In genomic region chr13:34934931-34935644, GRCm38 (mm10) we compare ENCODE assay signal across 25 mouse cellular contexts. TPM values are rescaled to one million over a fixed set of nuclear protein-coding genes. Genes with fewer than 3 reads are reported as not detected.
DNase-seq lines count a peak whose midpoint lies in the region; ATAC-seq lines count a peak whose summit lies in the region.
"Had no signal": no experiment of that assay in that cellular context is flagged by ENCODE, and none has a peak within 500 bp of the region (broad histone marks: within the 10 kb centered on the region; RNA-seq: fewer than 3 reads in every experiment).

No protein-coding gene starts in this region.

- DNase-seq in layer of hippocampus, adult 11-12 months (ENCODE audit: low spot score): peak; percentile 29
- no peak for DNase-seq in layer of hippocampus, adult 9-11 months
- DNase-seq in midbrain, embryonic 14.5 days: peak; percentile 28
- DNase-seq in midbrain, embryonic 10.5 days (ENCODE audit: low spot score): no peak
- peak; percentile 39 for DNase-seq in brain, embryonic 18.5 days (ENCODE audit: low read depth, low spot score)
- DNase-seq in right cerebral cortex, postnatal 10 days (ENCODE audit: low spot score in 2 of 2): peak; percentile 47 to 58
- DNase-seq in kidney, postnatal 14 days: no peak
- DNase-seq: adrenal gland, adult 8-10 months; cerebellum, adult 11-12 months; cerebellum, postnatal 25 days; gastrocnemius, adult 2 months; heart, postnatal 10 days; kidney, adult 9 months; kidney, postnatal 36 days; liver, embryonic 13.5 days; spleen, adult 18-20 months; thymus, adult 18-20 months; thymus, postnatal 4 days had no signal

- no peak for ATAC-seq in midbrain, embryonic 14.5 days (ENCODE audit: low FRiP score, low TSS enrichment)

- no peaks in the 10 kb centered on the region for H3K36me3 ChIP-seq in midbrain, embryonic 14.5 days (ENCODE audit: control insufficient read depth, insufficient read depth, low read length)
- H3K36me3 ChIP-seq in midbrain, embryonic 10.5 days: no peaks in the 10 kb centered on the region
- H3K36me3 ChIP-seq: hindbrain, embryonic 13.5 days; limb, embryonic 12.5 days; liver, embryonic 13.5 days; lung, embryonic 15.5 days; midbrain, embryonic 12.5 days had no signal

- no peak overlapping the region for H3K4me2 ChIP-seq in midbrain, embryonic 14.5 days (ENCODE audit: low read length)
- H3K4me2 ChIP-seq: heart, embryonic 11.5 days; hindbrain, embryonic 13.5 days; limb, embryonic 12.5 days; liver, embryonic 13.5 days; lung, embryonic 15.5 days; midbrain, embryonic 12.5 days had no signal

- no peak overlapping the region for H3K4me3 ChIP-seq in midbrain, embryonic 14.5 days (replicated peaks; ENCODE audit: low read depth, low read length)
- H3K4me3 ChIP-seq in midbrain, embryonic 10.5 days: no peak overlapping the region
- H3K4me3 ChIP-seq: gastrocnemius, adult 2 months; hindbrain, embryonic 13.5 days; limb, embryonic 12.5 days; liver, embryonic 13.5 days; lung, embryonic 15.5 days; midbrain, embryonic 12.5 days; myocyte had no signal

- WGBS in midbrain, embryonic 14.5 days: 80% methylated on average over 10 of the region's 10 CpGs
- WGBS in midbrain, embryonic 10.5 days: 88% methylated on average over 10 of the region's 10 CpGs

- H3K27ac ChIP-seq in midbrain, embryonic 14.5 days (replicated peaks; ENCODE audit: low read depth, low read length): no peak overlapping the region
- no peak overlapping the region for H3K27ac ChIP-seq in midbrain, embryonic 10.5 days (replicated peaks)
- H3K27ac ChIP-seq: gastrocnemius, adult 2 months; hindbrain, embryonic 13.5 days; limb, embryonic 12.5 days; liver, embryonic 13.5 days; lung, embryonic 15.5 days; midbrain, embryonic 12.5 days had no signal

- H3K9ac ChIP-seq in midbrain, embryonic 14.5 days (replicated peaks; ENCODE audit: low read length): no peak overlapping the region
- H3K9ac ChIP-seq: hindbrain, embryonic 13.5 days; limb, embryonic 12.5 days; liver, embryonic 13.5 days; lung, embryonic 15.5 days; midbrain, embryonic 12.5 days had no signal

- no peaks in the 10 kb centered on the region for H3K9me3 ChIP-seq in midbrain, embryonic 14.5 days (ENCODE audit: control insufficient read depth, low read length)
- H3K9me3 ChIP-seq in midbrain, embryonic 10.5 days (replicated peaks): no peaks in the 10 kb centered on the region
- H3K9me3 ChIP-seq: hindbrain, embryonic 13.5 days; liver, embryonic 13.5 days; lung, embryonic 15.5 days; midbrain, embryonic 12.5 days had no signal

- H3K4me1 ChIP-seq in midbrain, embryonic 14.5 days (ENCODE audit: control insufficient read depth, insufficient read depth, low read length): no peaks in the 10 kb centered on the region
- no peaks in the 10 kb centered on the region for H3K4me1 ChIP-seq in midbrain, embryonic 10.5 days
- H3K4me1 ChIP-seq: hindbrain, embryonic 13.5 days; limb, embryonic 12.5 days; liver, embryonic 13.5 days; lung, embryonic 15.5 days; midbrain, embryonic 12.5 days had no signal

- H3K27me3 ChIP-seq in midbrain, embryonic 14.5 days (ENCODE audit: control insufficient read depth, insufficient read depth, low read length): no peaks in the 10 kb centered on the region
- no peaks in the 10 kb centered on the region for H3K27me3 ChIP-seq in midbrain, embryonic 10.5 days (ENCODE audit: low read depth, poor library complexity, severe bottlenecking)
- H3K27me3 ChIP-seq: hindbrain, embryonic 13.5 days; limb, embryonic 12.5 days; liver, embryonic 13.5 days; lung, embryonic 15.5 days; midbrain, embryonic 12.5 days had no signal

RNA-seq across cellular contexts. Expression of gene 4933417A18Rik, which starts 10.9 kb away (rescaled TPM):
- polyA plus RNA-seq in midbrain, embryonic 14.5 days (2014; fragmentation: Nextera tagmentation; extraction: Ambion mirVana): not detected in 2 replicates
- not detected in 2 replicates for polyA plus RNA-seq in midbrain, embryonic 10.5 days (2016; fragmentation: Nextera tagmentation; extraction: Ambion mirVana)
- polyA plus RNA-seq: heart, embryonic 11.5 days; hindbrain, embryonic 13.5 days; intestine, embryonic 14.5 days; limb, embryonic 12.5 days; liver, embryonic 13.5 days; lung, embryonic 15.5 days; midbrain, embryonic 12.5 days; myocyte had no signal

RNA-seq across cellular contexts. Expression of gene Fam217a, which starts 11.0 kb away (rescaled TPM):
- 0.74 and 0.83 TPM in 2 replicates for polyA plus RNA-seq in midbrain, embryonic 14.5 days (2014; fragmentation: Nextera tagmentation; extraction: Ambion mirVana)
- polyA plus RNA-seq in midbrain, embryonic 10.5 days (2016; fragmentation: Nextera tagmentation; extraction: Ambion mirVana): 0.62 and 0.95 TPM in 2 replicates
- polyA plus RNA-seq: myocyte had no signal

RNA-seq across cellular contexts. Expression of gene Eci3, which starts 28.5 kb away (rescaled TPM):
- 0.16 and 0.42 TPM in 2 replicates for polyA plus RNA-seq in midbrain, embryonic 14.5 days (2014; fragmentation: Nextera tagmentation; extraction: Ambion mirVana)
- 0.32 and 0.68 TPM in 2 replicates for polyA plus RNA-seq in midbrain, embryonic 10.5 days (2016; fragmentation: Nextera tagmentation; extraction: Ambion mirVana)
- polyA plus RNA-seq: myocyte had no signal

RNA-seq across cellular contexts. Expression of gene Prpf4b, which starts 60.0 kb away (rescaled TPM):
- 74.1 and 83.8 TPM in 2 replicates for polyA plus RNA-seq in midbrain, embryonic 14.5 days (2014; fragmentation: Nextera tagmentation; extraction: Ambion mirVana)
- polyA plus RNA-seq in midbrain, embryonic 10.5 days (2016; fragmentation: Nextera tagmentation; extraction: Ambion mirVana): 77.1 and 77.2 TPM in 2 replicates

Comparison
In these comparisons a context has a peak if more than half of its experiments do, and no peak if none do; other contexts are left out.
1. DNase-seq: peak in layer of hippocampus, adult 11-12 months (single experiment), midbrain, embryonic 14.5 days (single experiment), brain, embryonic 18.5 days (single experiment) and right cerebral cortex, postnatal 10 days (2 of 2); none in layer of hippocampus, adult 9-11 months (single experiment), midbrain, embryonic 10.5 days (single experiment) and kidney, postnatal 14 days (single experiment).